9 mouse cellular contexts compared by ENCODE assay signal in the genomic region with DNA sequence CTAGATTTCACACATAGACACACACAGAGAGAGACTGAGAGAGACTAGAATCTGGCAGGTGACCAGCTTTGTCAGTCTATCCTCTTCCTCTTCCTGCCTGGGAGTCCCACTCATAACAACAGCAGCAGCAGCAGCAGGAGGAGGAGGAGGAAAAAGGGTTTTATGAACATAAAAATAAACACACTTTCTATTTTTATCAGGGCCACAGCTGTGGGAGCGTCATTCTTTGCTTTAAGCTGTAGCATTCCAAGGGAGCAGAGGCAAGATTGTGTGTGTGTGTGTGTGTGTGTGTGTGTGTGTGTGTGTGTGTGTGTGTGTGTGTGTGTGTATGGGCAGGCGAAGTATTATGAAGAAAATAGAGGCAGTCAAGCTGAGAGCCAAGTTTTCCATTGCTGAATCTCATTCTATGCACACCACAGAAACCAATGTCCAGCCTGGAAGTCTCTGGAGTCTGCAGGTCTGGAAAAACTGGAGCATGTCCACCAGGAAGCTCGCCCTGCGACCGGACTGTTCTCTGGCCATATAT. TPM values are rescaled to one million over a fixed set of nuclear protein-coding genes. Genes with fewer than 3 reads are reported as not detected.
DNase-seq lines count a peak whose midpoint lies in the region; ATAC-seq and TF ChIP-seq lines count a peak whose summit lies in the region.
"Had no signal": no experiment of that assay in that cellular context is flagged by ENCODE, and none has a peak within 500 bp of the region (broad histone marks: within the 10 kb centered on the region; RNA-seq: fewer than 3 reads in every experiment).

No protein-coding gene starts in this region.

- H3K4me1 ChIP-seq in liver, adult 2 months (ENCODE audit: control insufficient read depth, insufficient read depth, low read length) = no peaks in the 10 kb centered on the region
- H3K4me1 ChIP-seq in liver, embryonic 11.5 days (replicated peaks; ENCODE audit: control insufficient read depth, insufficient read depth, low read length) = no peaks in the 10 kb centered on the region
- H3K4me1 ChIP-seq in hindbrain, embryonic 12.5 days = no peaks in the 10 kb centered on the region
- H3K4me1 ChIP-seq: limb, embryonic 12.5 days had no signal

- no peak overlapping the region for H3K4me3 ChIP-seq in liver, adult 2 months (ENCODE audit: insufficient read depth, low read depth, low read length)
- H3K4me3 ChIP-seq in liver, embryonic 11.5 days (ENCODE audit: low read depth, low read length) = no peak overlapping the region
- no peak overlapping the region for H3K4me3 ChIP-seq in hindbrain, embryonic 12.5 days
- H3K4me3 ChIP-seq: limb, embryonic 12.5 days had no signal

- peak overlapping the region; percentile 39 for H3K27ac ChIP-seq in liver, adult 2 months (replicated peaks; ENCODE audit: insufficient read depth, low read depth, low read length)
- no peak overlapping the region for H3K27ac ChIP-seq in liver, embryonic 11.5 days (ENCODE audit: low read depth, low read length)
- H3K27ac ChIP-seq in hindbrain, embryonic 12.5 days = no peak overlapping the region
- H3K27ac ChIP-seq: limb, embryonic 12.5 days had no signal

- WGBS in liver, adult 2 months = 64% methylated on average over 5 of the region's 5 CpGs
- WGBS in liver, embryonic 11.5 days = 73% methylated on average over 5 of the region's 5 CpGs
- WGBS in hindbrain, embryonic 12.5 days = 82% methylated on average over 5 of the region's 5 CpGs

- no peak overlapping the region for H3K4me2 ChIP-seq in liver, embryonic 11.5 days
- no peak overlapping the region for H3K4me2 ChIP-seq in hindbrain, embryonic 12.5 days (replicated peaks)
- H3K4me2 ChIP-seq: limb, embryonic 12.5 days had no signal

- no peaks in the 10 kb centered on the region for H3K79me2 ChIP-seq in liver, adult 2 months (ENCODE audit: control insufficient read depth, insufficient read depth, low read length)

- peak; percentile 26 for DNase-seq in liver, adult 2 months (ENCODE audit: extremely low read depth, low read depth, low spot score)
- no peak for DNase-seq in liver, embryonic 11.5 days (ENCODE audit: low spot score)
- DNase-seq in heart, adult 11 months = peak; percentile 98
- peak; percentile 33 for DNase-seq in kidney, adult 18-20 months
- DNase-seq in lung, postnatal 14 days = peak; percentile 71
- no peak for DNase-seq in embryo, embryonic 10.5 days (ENCODE audit: low spot score)
- no peak for DNase-seq in thymus, postnatal 10 days (ENCODE audit: low spot score in 2 of 2)

- no peaks in the 10 kb centered on the region for H3K36me3 ChIP-seq in liver, adult 2 months (ENCODE audit: control insufficient read depth, insufficient read depth, low read length)
- H3K36me3 ChIP-seq in liver, embryonic 11.5 days (ENCODE audit: control insufficient read depth, insufficient read depth, low read length) = no peaks in the 10 kb centered on the region
- H3K36me3 ChIP-seq in hindbrain, embryonic 12.5 days = no peaks in the 10 kb centered on the region
- H3K36me3 ChIP-seq: limb, embryonic 12.5 days had no signal

- no peak for ATAC-seq in liver, embryonic 11.5 days (replicated peaks; ENCODE audit: low FRiP score)
- ATAC-seq in hindbrain, embryonic 12.5 days (ENCODE audit: low FRiP score) = no peak

- no peak overlapping the region for H3K9ac ChIP-seq in liver, adult 2 months (ENCODE audit: low read depth, low read length)
- H3K9ac ChIP-seq in liver, embryonic 11.5 days (ENCODE audit: low read depth, low read length) = no peak overlapping the region
- no peak overlapping the region for H3K9ac ChIP-seq in hindbrain, embryonic 12.5 days
- H3K9ac ChIP-seq: limb, embryonic 12.5 days had no signal

- no peak for TF ChIP-seq POLR2A in liver, adult 2 months (IDR thresholded peaks at IDR 0.05; ENCODE audit: extremely low read depth, insufficient read depth, low read length)

- H3K9me3 ChIP-seq in liver, embryonic 11.5 days (ENCODE audit: control insufficient read depth, low read length) = no peaks in the 10 kb centered on the region
- H3K9me3 ChIP-seq in hindbrain, embryonic 12.5 days (replicated peaks) = no peaks in the 10 kb centered on the region
- H3K9me3 ChIP-seq: limb, embryonic 12.5 days had no signal

- TF ChIP-seq CTCF in liver, adult 2 months (IDR thresholded peaks at IDR 0.05; ENCODE audit: low read depth, low read length) = no peak

- no peaks in the 10 kb centered on the region for H3K27me3 ChIP-seq in liver, adult 2 months (ENCODE audit: control insufficient read depth, insufficient read depth, low read length)
- H3K27me3 ChIP-seq in liver, embryonic 11.5 days (replicated peaks; ENCODE audit: control insufficient read depth, insufficient read depth, low read length) = no peaks in the 10 kb centered on the region
- no peaks in the 10 kb centered on the region for H3K27me3 ChIP-seq in hindbrain, embryonic 12.5 days
- H3K27me3 ChIP-seq: limb, embryonic 12.5 days had no signal

RNA-seq across cellular contexts. Expression of gene 4930523C07Rik, which starts 7.1 kb away (rescaled TPM):
- total RNA-seq in liver, adult 2 months (2014; rRNA removed) = 10.4 and 13.0 TPM in 2 replicates
- 5.3 and 5.5 TPM in 2 replicates for polyA plus RNA-seq in liver, adult 2 months (2012; rRNA removed)
- 13.2 and 19.0 TPM in 2 replicates for polyA plus RNA-seq in liver, embryonic 11.5 days (2014; fragmentation: Nextera tagmentation; extraction: Ambion mirVana)
- 3.5 and 5.4 TPM in 2 replicates for polyA plus RNA-seq in hindbrain, embryonic 12.5 days (2016; fragmentation: Nextera tagmentation; extraction: Ambion mirVana)

Comparison
In these comparisons a context has a peak if more than half of its experiments do, and no peak if none do; other contexts are left out.
1. DNase-seq: peak in liver, adult 2 months (single experiment), heart, adult 11 months (single experiment), kidney, adult 18-20 months (single experiment) and lung, postnatal 14 days (single experiment); none in liver, embryonic 11.5 days (single experiment), embryo, embryonic 10.5 days (single experiment) and thymus, postnatal 10 days (0 of 2).